Mouse (Mus musculus) neutrophil, adult 5-6 weeks (primary cell): Measurements from ENCODE around the gene Tmem218. TPM values are rescaled to one million over a fixed set of nuclear protein-coding genes. Genes with fewer than 3 reads are reported as not detected.

ENCODE experiments used
- total RNA-seq: library from RNA; stranded (forward); fragments of 200-1000 nt; gene quantifications from 2 replicates; pipeline ENCODE4 v1.2.3, GENCODE M21; 2017

The Tmem218 gene
- total RNA-seq, 1 experiment from 2014 or later: 2.8 TPM

Other genes with a start within 250 kb of the Tmem218 start
- gene Pknox2, start 60.8 kb upstream of the Tmem218 start, total RNA-seq: not detected in 2 replicates
- gene Slc37a2, start 47.5 kb downstream of the Tmem218 start, total RNA-seq: 30.0 and 30.4 TPM in 2 replicates
- gene Ccdc15, start 140.2 kb downstream of the Tmem218 start, total RNA-seq: 13.5 and 15.1 TPM in 2 replicates
- not detected in 2 replicates for gene Hepacam, start 159.1 kb downstream of the Tmem218 start, total RNA-seq
- gene Robo4, start 193.7 kb downstream of the Tmem218 start, total RNA-seq: 0.12 TPM in 1 of 2 replicates, not detected in the other
- not detected in 2 replicates for gene Robo3, start 225.0 kb downstream of the Tmem218 start, total RNA-seq